Mouse (Mus musculus) monocyte, adult 5-6 weeks (primary cell): ENCODE data around the gene Cd55b. TPM values are rescaled to one million over a fixed set of nuclear protein-coding genes. Genes with fewer than 3 reads are reported as not detected.
"Not testable (repeated sequence)": the region's sequence is repeated elsewhere in the genome, so short reads cannot be mapped to it uniquely, and the experiment has no call there.

Source experiments
- ATAC-seq: fragments of 153-309, 156-312 bp; replicated peaks from 2 replicates; pipeline ENCODE4 v1.8.0; 2017; ENCODE audit warnings: mild to moderate bottlenecking; ENCODE audit not compliant: low TSS enrichment, insufficient number of reproducible peaks, severe bottlenecking, poor library complexity, low FRiP score
- total RNA-seq: library from RNA; stranded (forward); fragments of 200-1000, 200-491, 200-594 nt; gene quantifications from 3 replicates; pipeline ENCODE4 v1.2.3, GENCODE M21; 2017

Gene Cd55b
- not detected in 3 replicates for total RNA-seq

DNA sequence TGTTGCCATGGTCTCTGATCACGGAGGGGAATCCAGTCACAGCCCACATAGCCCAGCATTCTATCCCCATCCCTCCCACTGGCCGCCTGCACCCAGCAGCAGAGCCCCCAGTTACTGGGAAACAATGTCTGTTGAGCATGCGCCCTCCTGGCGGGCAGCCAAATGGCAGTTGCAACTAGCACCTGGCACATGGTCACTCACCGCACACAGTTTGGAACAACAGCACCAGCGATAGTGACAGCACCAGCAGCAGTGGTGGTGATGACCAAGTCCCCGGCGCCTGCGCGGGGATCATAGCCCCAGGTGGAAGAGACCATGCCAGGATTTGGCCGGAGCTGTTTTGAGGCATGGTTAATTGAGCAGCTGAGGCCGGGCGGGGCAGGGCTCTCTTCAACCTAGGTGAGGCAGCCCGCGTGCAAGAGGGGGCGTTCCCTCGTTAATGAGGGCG is at the start of gene Cd55b:
Cd55b (minus strand) TSS at position 346 of the 448 bp plus-strand sequence.
- no peak for ATAC-seq

DNA sequence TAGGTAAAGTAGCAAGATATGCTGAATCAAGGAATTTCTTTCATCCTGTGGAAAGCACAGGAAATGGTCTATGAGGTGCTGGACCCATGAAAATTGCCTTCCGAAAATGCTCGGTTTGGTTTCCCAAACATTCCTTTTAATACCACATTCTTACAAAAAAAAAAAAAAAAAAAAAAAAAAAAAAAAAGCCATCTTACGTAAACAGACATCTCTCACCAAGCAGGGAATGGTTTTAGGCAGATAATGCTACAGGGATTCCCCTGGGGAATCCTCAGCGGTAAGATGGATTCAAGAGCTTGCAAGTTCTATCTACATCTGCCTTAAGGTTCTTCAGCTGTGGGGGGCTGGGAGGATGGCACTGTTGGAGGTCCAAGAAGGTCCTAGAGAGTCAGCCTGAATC is 47.3 kb upstream of the Cd55b start:
- ATAC-seq, result no peak

DNA sequence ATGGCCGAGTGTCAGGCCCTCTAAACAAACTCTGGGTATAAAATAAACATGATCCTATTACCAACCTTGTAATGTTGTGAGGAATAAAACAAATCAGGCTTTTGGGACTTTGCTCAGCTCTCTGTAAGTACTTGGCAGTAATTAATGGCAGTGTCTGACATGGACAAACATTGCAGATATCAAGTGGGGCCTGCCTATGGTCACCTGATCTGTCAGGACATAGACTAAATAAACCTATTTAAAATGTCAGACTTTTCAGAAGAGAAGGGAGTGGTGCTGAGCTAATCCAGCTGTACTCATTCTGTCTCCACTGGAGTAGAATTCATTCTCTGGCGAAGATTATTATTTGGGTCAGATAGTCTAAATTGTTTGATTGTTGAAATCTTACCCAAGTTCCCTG is 44.6 kb upstream of the Cd55b start:
- no peak for ATAC-seq

DNA sequence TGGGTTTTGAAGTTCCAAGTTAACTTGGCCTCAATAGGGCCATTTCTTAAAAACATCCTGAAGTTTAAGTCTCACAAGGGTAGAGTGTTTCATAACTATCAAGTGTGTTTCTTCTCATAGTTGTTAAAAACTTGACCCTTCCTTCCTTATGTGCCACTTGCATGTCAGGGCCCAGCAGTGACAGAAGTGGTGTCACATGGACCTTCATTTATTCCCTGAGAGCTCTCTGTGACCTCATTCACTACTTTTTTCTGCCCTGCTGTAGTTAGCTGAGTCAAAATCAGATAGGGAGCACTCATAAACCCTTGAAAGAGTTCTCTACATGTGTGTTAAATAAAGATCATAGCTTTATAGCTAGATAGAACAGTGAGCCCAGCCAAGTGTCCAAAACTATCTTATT is 41.4 kb upstream of the Cd55b start:
- no peak for ATAC-seq

DNA sequence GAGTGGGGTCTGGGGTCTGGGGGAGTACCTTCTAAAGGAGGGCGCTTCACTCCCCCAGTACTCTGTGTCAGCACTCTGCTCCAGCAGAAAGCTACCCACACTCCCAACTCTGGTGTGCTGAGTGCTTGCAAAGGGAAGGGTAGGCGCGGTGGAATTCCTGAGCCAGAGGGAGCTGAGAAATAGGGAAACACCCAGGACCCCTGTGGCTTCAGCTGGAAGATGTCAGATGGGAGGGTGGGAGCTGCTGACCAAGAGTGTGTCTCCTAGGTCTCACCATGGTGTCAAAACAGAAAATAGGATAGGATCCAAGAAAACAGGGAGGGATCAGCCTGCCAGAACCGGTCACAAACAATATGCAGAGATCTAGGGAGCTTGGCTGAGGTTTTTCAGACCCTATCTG is 40.1 kb upstream of the Cd55b start:
- ATAC-seq, result no peak

DNA sequence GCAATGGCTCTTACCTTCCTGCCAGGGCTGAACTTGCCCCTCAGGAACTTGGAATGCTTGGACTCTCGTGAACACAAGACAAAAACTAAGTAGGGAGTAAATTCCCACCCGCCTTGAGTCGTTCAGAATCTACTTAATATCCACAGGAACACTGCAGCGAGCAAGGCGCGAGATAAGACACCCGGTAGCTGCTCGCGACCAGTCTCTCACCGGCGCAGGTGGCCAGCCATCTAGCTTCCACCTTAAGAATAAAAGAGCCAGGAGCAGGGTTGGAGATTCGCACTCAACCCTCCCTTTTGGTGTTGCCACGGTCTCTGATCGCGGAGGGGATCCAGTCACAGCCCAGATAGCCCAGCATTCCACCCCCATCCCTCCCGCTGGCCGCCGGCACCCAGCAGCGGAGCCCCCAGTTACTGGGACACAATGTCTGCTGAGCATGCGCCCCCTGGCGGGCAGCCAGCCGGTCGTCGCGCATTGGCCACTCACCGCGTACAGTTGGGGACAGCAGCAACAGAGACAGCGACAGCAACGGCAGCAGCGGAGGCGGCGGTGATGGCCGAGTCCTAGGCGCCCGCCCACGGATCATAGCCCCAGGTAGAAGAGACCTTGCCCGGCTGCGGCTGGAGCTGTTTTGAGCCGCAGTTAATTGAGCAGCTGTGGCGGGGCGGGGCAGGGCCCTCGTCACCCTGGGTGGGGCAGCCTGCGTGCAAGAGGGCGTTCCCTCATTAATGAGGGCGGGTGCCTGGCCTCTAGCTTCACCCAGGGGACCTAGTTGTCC is 39.5 kb upstream of the Cd55b start, which contains the start of gene Cd55:
Cd55 (minus strand) TSS at position 661 of the 778 bp plus-strand sequence.
- peak; percentile 56 for ATAC-seq

DNA sequence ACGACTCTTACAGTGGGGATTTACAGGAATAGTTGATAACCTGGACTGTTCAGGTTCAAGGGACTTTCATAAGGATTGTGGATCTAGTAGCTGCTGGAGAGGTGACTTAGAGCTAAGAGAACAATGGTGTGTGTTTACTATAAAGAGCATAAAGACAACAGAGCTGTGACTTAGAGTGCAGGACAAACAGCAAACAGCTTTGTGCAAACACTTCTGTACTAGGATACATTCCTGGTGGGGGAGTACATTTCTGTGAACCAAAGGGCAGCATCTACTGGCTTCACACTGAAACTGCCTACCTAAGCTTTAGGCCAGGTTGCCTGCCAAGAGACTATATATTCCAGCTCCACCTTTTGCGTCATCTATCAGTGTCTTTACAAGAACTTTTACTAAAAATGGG is 32.3 kb upstream of the Cd55b start:
- ATAC-seq, result no peak

DNA sequence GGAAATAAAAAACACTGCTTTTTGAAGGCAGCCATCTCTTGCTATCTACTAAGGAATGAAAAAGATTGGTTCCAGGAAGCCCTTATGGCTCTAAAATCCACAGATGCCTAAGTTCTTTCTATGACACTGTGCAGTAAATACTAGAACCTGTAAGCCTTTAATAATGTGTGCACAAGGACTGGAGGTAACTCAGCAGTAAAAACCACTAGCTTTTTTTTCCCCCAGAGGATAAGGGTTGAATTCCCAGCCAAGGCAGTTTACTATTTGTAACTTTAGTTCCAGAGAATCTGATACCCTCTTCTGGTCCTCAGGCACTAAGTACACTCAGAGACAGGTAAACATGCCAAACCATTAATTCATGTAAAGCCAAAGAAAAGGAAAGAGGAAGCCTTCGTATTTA is 20.1 kb upstream of the Cd55b start:
- not testable (repeated sequence) for ATAC-seq

DNA sequence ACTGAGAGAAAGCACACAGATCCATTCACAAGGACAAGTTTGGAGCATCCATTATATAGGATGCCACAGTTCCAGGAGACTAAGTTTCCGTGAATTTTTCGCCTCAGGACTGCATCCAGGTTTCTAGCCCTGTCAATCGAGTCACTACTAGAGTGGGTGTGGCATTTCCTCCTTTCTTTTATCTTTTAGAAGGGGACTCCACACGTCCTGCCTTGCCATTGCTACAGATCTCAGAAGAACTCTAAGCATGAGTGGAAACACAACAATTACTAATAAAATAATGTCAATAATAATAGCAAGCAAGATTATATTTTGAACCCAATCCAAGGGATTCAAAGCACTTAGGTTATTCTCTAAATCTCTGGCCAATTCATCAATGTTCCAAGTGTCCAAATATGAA is 8.1 kb upstream of the Cd55b start:
- no peak for ATAC-seq

DNA sequence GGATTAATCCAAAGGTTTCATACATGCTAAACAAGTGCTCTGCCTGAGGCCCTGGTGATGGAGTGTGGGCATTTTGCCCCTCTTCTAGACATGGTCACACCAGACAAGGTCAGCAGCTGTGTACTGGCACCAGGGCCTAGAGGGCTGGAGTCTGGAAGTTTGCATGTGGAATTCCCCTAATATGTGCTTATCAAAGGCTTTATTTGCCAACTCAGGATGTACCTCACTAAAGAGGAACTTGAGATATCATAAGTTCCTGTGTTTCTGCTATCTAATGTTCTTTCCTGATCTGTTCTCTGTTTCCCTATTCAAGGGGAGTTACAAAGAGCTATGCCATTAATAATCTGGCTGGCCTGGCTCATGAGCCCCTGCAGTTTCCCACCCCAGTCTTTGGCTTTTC is 5.9 kb upstream of the Cd55b start:
- not testable (repeated sequence) for ATAC-seq

DNA sequence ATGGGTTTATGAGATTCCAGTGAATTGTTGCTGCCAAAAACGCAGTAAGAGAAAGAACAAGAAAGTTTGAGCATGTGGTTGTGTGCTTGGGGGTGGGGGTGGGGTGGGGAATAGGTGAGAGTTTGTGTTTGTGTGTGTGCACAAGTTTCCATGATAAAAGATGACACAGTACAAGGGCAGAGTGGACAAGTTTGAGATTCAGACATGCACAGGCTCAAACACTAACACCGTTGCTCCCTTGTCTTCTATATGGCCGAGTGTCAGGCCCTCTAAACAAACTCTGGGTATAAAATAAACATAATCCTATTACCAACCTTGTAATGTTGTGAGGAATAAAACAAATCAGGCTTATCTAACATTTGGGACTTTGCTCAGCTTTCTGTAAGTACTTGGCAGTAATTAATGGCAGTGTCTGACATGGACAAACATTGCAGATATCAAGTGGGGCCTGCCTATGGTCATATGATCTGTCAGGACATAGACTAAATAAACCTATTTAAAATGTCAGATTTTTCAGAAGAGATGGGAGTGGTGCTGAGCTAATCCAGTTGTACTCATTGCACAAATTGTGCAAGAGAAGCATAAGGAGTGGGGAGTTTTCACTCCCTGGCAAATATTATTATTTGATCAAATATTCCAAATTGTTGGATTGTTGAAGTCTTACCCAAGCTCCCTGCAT is 4.5 kb upstream of the Cd55b start:
- not testable (repeated sequence) for ATAC-seq

DNA sequence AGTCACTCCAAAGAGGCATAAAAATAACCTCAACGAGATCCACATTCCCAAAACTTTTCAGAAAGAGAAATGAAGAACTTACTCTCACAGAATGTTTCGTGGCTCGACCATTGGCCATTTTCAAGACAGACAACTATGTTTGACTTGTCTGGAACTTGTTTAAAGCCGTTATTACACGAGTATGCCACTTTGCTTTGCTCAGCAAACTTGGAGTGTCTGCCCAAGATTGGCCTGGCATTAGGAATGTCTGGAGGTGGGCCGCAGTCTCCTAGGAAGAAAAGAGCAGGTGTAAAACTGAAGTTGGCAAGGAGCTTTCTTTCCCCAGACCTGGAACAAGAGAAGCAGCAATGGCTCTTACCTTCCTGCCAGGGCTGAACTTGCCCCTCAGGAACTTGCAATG is 776 bp downstream of the Cd55b start:
- ATAC-seq, result not testable (repeated sequence)

DNA sequence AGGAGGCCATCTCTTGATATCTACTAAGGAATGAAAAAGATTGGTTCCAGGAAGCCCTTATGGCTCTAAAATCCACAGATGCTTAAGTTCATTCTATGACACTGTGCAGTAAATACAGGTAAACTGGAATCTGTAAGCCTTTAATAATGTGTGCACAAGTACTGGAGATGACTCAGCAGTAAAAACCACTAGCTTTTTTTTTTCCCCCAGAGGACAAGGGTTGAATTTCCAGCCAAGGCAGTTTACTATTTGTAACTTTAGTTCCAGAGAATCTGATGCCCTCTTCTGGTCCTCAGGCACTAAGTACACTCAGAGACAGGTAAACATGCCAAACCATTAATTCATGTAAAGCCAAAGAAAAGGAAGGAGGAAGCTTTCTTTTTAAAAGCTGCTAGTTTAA is 25.7 kb downstream of the Cd55b start:
- not testable (repeated sequence) for ATAC-seq

DNA sequence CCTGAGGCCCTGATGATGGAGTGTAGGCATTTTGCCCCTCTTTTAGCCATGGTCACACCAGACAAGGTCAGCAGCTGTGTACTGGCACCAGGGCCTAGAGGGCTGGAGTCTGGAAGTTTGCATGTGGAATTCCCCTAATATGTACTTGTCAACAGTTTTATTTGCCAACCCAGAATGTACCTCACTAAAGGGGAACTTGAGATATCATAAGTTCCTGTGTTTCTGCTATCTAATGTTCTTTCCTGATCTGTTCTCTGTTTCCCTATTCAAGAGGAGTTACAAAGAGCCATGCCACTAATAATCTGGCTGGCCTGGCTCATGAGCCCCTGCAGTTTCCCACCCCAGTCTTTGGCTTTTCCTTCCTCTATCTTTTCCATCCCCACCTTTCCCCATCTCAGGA is 35.5 kb downstream of the Cd55b start:
- not testable (repeated sequence) for ATAC-seq

DNA sequence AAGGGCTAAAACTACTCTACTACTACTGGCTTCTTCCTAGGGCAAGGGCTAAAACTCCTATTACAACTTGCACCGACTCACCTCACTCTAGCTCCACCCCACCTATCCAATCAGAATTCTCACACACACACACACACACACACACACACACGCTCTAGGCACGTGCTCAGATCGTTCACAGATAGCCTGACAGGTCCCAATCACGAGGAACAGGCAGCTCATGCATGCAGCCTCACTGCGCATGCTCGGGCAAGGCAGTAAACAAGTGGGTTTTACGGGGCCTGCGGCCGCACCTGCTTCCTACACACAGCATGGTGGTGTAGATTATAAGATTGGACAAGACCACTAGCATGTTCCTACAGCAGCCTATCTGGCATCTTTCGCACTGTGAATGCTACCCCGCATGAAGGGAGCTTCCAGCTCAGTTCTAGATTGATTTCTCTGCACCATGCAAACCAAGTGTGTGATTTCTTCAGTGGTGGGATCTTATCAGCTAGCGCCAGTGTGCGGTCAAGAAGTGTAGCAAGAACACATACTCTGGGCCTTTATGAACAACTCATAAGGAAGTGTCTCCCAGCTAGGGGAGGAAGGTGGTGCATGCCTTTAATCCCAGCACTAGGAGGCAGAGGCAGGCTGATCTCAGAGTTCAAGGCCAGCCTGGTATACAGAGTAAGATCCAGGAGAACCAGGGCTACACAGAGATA is 44.9 kb downstream of the Cd55b start:
- no peak for ATAC-seq

DNA sequence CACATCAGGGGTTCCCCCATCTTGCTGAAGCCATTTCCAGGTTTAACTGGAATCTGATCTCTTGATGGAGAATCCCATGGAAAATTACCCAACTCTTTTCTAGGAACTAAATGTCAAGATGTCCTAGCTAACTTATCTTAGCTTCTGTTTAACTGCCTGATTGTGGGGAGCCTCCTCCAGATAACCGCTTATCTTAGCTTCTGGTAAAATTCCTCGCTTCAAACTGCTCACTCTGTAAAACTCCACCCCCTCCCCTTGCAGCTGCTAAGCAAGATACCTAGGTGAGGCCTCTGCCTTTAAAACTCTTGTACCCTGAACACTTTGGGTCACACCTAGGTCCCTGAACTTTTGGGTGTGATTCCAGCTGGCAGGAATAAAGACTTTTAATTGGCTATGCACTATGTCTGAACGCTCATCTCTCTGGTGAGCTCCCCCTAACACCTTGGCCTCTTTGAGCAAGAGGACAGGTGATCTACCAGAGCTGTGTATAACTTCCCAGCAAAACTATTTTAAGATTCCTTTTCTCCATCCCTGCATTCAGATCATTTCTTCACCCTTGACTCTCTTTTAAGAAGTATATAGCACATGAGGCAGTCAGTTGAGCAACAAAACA is 48.5 kb downstream of the Cd55b start:
- ATAC-seq, result no peak

DNA sequence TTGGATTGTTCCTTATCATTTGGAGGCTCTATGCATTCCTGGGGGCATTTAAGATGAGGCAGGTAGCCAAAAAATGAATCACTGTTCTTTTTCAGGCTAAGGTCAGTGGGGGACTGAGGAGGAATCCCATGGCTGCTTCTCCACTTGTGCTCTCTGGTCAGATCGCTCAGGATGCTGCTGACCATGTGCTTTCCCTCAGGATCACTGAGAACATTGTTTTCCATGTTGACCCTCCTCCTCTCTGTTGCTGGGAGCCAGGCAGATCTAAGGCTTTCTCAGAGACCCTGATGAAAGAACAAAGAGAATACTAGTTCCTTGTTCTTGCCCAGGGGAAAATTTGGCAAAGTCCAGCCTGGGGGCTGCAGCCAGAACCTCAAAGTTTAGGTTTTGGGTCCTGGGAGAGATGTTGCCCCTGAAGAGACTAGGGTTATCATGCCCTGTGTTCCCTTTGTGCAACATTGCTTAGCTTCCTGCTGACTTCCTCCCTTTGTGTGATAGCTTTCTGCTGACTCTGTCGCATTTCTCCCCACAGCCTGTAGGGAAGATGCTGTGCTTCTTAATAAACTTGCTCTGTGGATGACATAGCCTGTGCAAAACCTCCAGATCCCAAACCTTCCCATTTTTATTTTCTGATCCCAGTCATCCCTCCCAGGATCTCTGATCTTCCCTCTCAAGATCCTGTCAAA is 49.3 kb downstream of the Cd55b start:
- no peak for ATAC-seq

DNA sequence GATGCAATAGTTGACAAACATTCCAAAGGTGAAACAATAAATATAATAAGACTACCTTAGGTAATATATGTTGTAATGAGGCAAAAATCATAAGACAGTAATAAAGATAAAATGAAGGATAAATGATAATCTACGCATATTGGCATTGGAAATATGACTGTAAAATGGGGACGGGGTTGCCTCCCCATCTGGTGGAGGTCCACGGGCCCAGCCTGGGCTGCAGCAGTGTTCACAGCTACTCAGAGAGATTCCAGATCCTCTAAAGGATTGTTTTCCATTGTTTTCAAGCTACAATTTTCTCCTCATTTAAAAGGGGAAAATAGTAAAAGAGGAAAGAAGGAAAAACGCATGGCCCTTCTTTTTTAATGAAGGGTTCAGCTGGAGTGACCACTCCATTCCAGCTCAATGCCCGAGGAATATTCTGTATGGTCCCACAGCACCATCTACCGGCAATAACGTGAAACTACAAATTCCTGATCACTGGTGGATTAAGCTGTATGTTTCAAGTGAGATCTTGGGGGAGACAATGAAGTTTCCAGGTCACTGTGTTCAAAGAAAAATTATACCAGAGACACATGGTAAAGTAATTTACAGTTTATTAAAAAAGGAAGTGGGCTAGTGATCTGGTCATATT is 50.8 kb downstream of the Cd55b start:
- no peak for ATAC-seq
